Mouse (Mus musculus): ENCODE results near the gene E4f1.
A peak's percentile ranks its signal among the peaks of the same experiment; 100 is the strongest.

Gene E4f1

DNA sequence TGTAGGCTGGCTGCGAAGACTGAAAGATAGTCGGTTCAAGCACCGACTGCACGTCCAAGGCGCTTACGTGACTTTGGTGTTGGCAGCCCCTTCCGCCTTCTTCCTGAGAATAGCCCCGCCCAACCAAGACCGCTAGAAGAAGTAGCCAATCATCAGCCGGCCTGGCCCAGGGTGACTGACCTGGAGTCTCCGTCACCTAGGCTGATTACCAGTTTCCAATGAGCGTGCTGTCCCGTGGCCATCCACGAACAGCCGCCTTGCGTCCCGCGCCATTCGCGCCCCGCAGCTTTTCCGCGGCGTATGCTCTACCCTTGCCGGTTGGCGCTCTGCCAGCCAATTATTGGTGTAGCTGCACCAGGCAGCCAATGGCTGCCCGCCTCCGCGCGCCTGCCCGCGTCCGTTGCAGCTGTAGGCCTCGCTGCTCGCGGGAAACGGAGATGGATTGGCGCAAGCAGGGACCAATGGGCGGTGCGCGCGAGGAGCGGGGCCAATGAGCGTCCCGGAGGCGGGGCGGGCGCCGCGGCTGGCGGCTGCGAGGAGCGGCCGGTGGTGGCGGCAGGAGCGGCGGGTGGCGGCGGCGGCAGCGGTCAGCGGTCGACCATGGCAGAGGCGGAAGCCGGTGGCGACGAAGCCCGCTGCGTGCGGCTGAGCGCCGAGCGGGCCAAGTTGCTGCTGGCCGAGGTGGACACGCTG lies at the start of gene E4f1, which contains the start of gene Pgp:
Gene E4f1 (minus strand): TSS at position 404 of the 693 bp plus-strand sequence.
Gene Pgp (plus strand): TSS at position 483 of the 693 bp plus-strand sequence.
- peak; percentile 99 for DNase-seq

DNA sequence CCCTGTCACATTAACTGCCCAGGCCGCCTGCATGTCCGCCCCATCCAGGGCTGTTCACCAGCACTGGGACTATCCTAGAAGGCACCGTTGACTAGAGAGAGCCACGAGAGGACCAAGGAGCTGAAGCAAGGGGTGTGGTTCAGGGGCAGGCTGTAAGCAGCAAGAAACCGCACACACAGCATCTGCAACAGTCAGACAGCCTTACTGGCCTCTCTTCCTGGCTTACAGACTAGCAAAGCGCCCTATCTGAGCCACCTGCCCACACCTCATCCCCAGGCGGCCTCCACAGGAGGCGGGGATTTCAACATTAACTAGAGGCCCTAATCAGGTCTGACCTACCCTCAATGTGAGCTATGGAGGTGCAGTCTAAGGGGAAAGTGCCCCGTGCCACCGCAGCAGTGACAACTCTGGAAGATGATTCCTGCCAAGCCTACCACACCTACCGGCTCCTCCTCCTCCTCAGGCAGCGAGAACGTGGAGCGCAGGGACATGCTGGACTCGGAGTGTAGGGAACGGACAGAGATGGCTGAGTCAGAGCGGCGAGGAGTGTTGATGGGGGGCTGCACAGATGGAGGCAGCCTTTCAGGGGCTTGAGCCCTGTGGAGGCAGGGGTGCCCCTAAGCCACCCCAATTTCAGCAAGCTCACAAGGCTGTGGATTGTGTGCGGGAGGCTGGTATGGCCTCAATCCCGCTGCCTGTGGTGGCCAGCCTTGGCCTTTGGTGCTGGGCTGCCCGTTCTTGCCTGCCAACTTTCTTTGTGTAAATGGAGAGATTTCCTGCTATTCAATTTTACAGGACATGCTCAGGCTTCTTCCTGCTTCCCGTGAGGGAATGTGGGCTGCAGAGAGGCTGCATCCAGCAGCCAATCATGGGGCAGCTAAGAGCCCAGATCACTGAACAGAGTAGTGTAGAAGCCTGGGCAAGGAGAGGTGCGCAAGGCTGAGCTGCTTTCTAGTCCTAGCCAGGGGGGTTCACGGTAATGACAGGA lies 44.5 kb upstream of the E4f1 start:
- DNase-seq = peak; percentile 25

GRCm38 (mm10) chr17:24513609-24514008 lies 43.5 kb upstream of the E4f1 start:
- DNase-seq = peak; percentile 73

GRCm38 (mm10) chr17:24507806-24508460 lies 37.8 kb upstream of the E4f1 start:
- no peak for DNase-seq

DNA sequence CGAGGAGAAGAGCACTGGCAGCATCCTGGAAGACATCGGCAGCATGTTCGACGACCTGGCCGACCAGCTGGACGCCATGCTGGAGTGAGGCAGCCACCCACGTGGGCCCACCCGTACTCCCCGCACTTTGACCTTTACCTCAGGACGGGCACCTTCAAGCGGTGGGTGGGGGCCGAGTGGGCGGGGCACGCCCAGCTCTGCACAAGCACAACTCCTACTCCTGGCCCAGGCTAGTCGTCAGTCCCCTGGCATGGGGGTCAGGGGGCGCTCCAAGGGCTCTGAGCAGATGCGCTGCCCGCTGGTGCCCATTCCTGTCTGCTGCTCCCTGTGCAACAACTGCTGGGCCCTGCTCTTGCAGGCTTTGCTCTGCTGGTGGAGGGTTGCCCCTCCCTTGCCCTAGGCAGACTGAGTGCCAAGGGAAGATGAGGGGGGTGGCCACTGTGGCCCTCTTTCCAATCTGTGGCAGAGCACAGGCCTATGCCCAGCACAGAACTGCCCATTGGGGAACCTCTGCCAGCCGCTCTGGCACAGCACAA lies 37.1 kb upstream of the E4f1 start:
- DNase-seq = no peak

GRCm38 (mm10) chr17:24506332-24507070 lies 36.4 kb upstream of the E4f1 start:
- DNase-seq = no peak

- no peak for DNase-seq
Observed at GRCm38 (mm10) chr17:24505286-24505955, 35.3 kb upstream of the E4f1 start.

GRCm38 (mm10) chr17:24504085-24504484 lies 34.0 kb upstream of the E4f1 start:
- no peak for DNase-seq

- no peak for DNase-seq
Observed at GRCm38 (mm10) chr17:24502208-24502607, 32.1 kb upstream of the E4f1 start.

- no peak for DNase-seq
Observed at GRCm38 (mm10) chr17:24496026-24496425, 25.9 kb upstream of the E4f1 start.

DNA sequence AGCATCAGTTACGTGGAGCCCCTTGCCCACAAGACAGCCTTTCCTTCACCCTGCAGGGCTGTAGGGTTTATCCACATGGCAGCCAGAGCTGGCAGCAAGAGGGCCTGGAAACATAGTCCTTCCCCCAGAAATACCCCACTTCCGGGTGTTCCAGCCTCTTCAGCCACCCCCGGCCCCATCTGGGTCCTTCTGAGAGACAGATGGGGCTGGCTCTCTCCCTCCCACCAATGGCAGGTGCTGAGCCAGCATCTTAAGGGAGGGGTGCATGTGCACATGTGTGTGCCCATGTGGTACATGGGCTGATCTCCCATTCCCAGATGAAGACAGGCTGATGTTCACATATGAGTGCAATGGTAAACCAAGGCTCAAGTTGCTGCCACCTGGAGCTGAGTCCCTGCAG lies 25.3 kb upstream of the E4f1 start:
- no peak for DNase-seq

DNA sequence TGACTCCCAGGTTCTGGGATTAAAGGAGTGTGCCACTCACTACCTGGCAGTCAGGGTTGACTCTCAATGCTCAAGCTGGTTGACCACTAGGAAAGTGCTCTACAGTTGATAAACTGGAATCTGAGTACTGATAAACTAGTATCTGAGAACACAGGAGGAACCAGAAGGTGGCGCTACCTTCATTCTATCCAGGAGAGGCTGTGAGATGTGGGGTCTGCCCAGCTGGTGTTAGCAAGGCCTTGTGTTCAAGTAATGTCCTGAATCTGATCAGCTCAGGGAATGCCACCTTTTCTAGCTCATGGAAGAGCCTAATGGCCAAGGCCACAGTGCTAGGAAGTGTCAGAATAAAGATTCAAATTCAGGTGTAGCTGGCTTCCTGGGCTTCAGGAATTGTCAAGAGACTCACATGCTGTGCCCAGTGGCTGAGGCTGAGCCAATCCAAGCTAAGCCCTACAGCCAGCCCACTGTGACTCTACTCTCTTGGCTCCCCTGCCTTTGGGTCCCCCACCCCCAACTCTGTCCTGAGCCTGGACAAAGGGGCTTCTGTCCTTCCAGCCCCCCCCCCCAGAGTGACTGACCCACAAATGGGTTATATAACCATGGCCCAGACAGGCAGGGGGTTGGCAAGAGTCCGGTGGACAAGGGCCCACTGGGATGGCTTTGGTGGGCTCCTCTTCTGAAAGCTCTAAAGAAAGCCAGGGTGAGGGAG lies 24.7 kb upstream of the E4f1 start:
- peak; percentile 51 for DNase-seq

DNA sequence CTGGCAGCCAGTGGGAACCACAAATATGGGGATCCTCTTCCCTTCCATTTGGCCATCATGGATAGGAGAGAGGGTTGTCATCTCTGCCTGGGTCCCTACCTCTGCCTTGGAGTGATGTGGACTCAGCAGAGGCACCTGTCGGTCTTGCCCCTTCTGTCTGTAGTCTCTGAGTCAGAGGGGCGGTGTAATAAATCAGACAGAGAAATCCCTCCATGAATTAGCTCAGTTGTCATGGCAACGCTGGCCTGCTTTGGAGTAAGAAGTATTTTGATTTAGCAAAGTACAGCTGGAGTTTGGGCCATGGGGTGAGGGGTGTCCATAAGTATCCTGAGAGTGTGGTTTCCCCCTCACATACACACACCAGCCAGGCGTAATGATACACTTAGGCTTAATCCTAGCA lies 20.3 kb upstream of the E4f1 start:
- DNase-seq = no peak

- no peak for DNase-seq
Observed at GRCm38 (mm10) chr17:24489265-24490030, 19.3 kb upstream of the E4f1 start.

DNA sequence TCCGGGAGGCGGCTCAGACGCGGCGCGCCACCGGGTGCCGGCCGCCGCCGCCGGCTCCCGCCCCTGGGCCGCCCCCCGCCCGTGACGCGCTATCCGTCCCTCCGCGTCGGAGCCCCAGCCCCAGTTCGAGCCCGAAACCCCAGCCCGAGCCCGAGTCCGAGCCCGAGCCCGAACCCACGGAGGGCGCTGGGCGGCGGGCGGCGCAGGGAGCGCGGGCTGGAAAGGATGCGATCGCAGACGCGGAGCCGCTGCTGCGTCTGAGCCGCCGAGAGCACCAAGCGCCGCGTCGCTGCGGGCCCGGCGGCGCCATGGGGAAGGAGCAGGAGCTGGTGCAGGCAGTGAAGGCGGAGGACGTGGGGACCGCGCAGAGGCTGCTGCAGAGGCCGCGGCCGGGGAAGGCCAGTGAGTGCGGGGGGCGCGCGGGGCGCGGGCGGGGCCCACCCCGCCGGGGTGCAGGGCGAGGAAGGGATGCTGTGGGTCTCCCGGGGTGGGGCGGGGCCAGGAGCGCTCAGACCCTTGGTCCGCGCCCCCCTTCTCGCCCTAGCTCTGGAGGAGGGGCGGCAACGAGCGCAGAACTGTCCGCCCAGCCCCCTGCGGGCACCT lies 18.6 kb upstream of the E4f1 start:
- no peak for DNase-seq

- no peak for DNase-seq
Observed at GRCm38 (mm10) chr17:24488186-24488661, 18.1 kb upstream of the E4f1 start, which contains the start of gene Caskin1. TSS of gene Caskin1 (plus strand) at chr17:24488601.

- no peak for DNase-seq
Observed at GRCm38 (mm10) chr17:24485090-24485860, 15.2 kb upstream of the E4f1 start.

GRCm38 (mm10) chr17:24483495-24483894 lies 13.4 kb upstream of the E4f1 start:
- DNase-seq = no peak
